Mouse (Mus musculus) cerebellum, postnatal 36 days (tissue): ENCODE data around the gene Dnah1.
A peak's percentile ranks its signal among the peaks of the same experiment; 100 is the strongest.

Source experiments
- DNase-seq, 2 experiments: peaks; one replicate each; pipeline ENCODE4 v3.0.0; 2021 to 2022; ENCODE audit warnings: mixed read lengths in 2 of 2

Gene Dnah1

GRCm38 (mm10) chr14:31316613-31317012 is 7.1 kb downstream of the Dnah1 start:
- DNase-seq = no peak

GRCm38 (mm10) chr14:31313192-31313591 is 10.5 kb downstream of the Dnah1 start:
- DNase-seq = no peak

DNA sequence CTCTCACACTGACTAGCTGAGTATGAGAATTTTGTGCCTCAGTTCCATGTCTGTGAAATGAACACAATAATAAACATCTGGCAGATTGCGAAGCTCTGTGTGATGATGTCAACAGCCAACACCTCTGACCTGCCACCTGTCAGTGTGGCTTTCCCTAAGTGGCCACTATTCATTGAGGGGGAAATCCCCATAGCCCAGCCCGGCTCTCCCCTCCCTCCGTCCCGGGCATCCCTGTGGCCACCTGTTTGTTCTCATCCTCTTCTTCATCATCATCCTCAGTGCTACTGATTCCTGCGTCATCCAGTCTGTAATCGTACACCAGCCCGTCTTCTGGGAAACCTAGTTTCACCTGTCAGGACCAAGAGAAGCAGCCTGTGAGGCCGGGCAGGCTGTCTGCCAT is 38.0 kb downstream of the Dnah1 start:
- no peak for DNase-seq

DNA sequence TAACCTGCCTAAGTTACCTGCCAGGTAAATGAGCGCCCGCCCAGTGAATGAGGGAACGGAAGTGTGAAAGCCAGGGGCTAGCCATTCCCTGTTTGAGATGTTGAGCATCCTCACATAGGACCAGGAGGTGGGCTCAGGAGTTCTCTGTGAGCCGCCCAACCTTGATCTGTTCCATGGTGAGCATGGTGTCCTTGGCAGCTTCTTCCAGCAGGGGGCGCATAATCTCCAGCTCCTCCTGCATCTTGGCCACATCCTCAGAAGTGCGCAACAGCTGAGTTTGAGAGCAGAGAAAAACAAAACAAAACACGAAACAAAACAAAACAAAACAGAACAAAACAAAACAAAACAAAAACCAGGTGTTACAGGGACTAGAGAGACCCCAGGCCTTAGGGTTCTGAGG is 51.5 kb downstream of the Dnah1 start:
- peak; percentile 78 to 82 for DNase-seq

GRCm38 (mm10) chr14:31271121-31271520 is 52.6 kb downstream of the Dnah1 start:
- DNase-seq = no peak

DNA sequence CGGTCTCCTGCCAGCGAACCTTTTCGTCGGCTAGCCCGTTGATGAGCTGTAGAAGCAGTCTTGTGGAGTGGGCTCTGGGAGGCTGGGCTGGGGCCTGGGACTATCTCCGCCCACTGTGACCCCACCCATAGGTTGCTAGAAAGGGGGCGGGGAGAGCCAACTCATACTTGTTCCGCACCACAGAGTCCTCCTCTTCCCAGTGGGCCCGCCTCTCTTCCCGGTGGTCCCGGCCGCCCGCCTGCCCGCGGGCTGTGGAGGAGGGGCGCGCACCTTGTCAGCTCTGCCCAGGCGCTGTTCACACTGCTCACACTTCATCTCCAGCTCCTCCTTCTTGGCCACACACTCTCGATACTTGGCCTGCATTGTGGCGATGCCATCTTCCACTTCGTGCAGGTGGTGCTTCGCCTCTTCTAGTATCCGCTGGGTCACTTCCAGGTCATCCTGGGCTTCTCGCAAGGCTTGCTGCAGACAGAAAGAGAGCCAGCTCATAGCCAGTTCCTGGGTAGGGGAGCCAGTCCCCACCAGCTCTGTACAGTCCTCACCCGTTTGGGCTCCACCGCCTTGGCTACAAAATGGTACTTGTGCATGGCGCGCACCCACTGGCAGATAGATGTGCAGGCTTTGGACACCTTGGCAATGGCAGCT is 54.1 kb downstream of the Dnah1 start:
- no peak for DNase-seq

DNA sequence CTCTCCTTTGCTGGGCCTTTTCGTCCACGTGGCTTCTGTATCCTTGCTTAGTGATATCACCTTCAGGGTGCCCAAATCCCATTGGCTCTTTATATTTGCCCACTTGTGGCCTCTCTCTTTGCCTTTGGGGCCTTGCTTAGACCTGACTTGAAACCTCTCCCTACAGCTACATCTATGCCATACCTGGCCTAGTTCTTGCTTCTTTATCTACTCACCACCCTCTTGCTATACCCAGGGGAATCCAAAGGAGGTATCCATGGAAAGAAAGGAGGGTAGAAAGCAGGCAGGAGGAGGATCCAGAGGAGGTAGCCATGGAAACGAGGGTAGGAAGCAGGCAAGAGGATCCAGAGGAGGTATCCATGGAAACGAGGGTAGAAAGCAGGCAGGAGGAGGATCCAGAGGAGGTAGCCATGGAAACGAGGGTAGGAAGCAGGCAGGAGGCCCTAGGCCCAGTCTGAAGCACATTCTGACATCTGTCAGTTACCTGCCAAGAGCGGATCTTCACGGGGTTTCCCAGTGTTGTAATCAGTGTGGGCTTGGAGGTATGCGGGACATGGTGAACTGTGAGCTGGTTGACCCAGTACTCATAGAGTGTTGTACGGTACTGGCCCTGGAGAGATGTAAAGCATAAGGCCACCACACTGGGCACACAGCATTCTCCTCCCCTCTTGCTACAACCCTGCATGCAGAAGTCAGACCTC is 55.2 kb downstream of the Dnah1 start:
- no peak for DNase-seq

- no peak for DNase-seq
Observed at GRCm38 (mm10) chr14:31267649-31268048, 56.0 kb downstream of the Dnah1 start.

GRCm38 (mm10) chr14:31260932-31261331 is 62.8 kb downstream of the Dnah1 start:
- no peak for DNase-seq

- no peak for DNase-seq
Observed at GRCm38 (mm10) chr14:31260374-31260773, 63.3 kb downstream of the Dnah1 start.

DNA sequence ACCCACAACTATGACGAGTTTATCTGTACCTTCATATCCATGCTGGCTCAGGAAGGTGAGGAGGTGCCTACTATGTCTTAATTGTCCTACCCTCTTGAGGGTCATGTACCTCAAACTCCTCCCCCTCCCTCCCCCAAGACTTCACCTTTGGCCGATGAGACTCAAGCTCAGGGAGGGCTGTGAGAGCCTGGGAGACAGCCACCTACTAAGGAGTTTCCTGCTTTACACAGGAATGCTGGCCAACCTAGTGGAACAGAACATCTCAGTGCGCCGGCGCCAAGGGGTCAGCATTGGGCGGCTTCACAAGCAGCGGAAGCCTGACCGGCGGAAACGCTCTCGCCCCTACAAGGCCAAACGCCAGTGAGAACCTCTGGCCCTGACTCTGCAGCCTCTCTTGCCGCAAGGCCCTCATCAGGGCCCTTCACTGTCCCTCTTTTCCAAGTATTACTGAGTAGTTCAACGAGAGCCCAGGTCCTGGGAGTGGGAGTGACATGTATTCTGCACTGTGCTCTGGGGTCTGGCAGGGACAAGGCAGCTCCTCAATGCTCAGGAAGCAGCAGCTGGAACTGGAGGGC is 65.1 kb downstream of the Dnah1 start:
- DNase-seq = no peak

- no peak for DNase-seq
Observed at GRCm38 (mm10) chr14:31252091-31252490, 71.6 kb downstream of the Dnah1 start.

DNA sequence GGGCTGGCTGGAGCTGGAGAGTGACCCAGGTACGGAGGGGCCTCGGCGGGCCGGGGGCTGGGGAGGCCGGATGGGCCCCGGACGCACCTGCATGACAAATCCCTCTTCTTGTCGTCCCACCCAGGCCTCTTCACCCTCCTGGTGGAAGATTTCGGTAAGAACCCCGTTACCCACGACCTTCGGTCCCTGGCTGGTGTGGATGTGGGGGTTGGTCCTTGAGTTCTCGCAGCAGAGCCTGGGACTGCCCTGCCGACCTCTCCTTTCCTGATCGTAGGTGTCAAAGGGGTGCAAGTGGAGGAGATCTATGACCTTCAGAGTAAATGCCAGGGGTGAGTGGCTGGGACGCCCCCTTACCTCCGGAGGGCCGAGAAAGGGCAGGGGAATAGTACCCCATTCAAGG is 72.1 kb downstream of the Dnah1 start:
- DNase-seq = no peak

GRCm38 (mm10) chr14:31251084-31251604 is 72.6 kb downstream of the Dnah1 start, which contains the start of the genes Phf7 and Bap1:
Gene Phf7 (minus strand): TSS chr14:31251317.
Gene Bap1 (plus strand): TSS chr14:31251450.
- DNase-seq = peak; percentile 96

DNA sequence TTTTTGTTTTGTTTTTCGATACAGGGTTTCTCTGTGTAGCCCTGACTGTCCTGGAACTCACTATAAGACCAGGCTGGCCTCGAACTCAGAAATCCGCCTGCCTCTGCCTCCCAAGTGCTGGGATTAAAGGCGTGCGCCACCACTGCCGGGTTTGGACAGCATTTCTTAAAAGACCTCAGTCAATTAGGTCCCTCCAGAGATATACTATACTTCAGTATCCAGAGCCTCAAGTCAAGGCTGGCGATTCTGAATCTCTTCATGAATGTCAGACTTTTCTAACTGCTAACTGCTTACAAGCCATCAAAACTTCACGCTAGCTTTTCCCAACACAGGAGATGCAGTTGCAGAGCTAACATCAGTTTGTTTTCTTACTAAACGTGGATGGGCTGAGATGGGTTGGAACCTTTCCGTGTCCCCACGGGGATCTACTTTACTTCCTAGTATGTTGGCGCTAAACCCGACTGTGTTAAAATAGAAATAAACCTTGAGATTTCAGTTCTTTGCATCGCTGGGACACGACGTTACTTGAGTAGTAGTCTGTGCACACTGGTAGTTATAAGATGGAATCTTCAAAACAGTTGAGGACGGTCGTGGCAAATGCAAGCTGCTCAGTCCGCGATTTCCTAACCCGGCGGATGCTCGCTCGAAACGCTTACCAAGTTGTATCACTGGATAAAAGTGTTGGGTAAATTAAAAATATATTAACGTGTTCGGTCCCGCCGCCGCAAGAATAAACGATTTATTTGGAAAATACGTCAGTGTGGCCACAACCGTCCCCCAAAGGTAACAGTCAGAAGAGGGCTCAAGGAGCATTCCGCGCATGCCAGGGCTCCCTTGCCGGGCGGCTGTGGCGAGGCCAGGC is 73.2 kb downstream of the Dnah1 start:
- no peak for DNase-seq

GRCm38 (mm10) chr14:31248396-31248795 is 75.3 kb downstream of the Dnah1 start:
- no peak for DNase-seq

DNA sequence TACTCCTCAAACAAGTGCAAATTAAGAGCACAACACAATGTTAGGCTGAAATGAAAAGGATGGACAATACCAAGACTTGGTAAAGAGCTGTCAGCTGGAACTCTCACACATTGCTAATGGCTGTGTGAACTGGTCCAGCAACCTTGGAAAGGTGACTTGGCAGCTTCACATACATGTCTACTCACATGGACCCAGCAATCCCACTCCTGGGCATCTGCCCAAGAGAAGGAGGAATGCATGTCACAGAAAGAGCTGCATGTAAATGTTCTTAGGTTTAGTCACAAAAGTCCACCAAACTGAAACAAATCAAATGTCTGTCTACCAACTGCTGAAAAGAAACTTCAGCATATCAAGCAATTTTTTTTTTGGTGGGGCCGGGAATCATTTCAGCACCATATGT is 77.8 kb downstream of the Dnah1 start:
- DNase-seq = no peak

DNA sequence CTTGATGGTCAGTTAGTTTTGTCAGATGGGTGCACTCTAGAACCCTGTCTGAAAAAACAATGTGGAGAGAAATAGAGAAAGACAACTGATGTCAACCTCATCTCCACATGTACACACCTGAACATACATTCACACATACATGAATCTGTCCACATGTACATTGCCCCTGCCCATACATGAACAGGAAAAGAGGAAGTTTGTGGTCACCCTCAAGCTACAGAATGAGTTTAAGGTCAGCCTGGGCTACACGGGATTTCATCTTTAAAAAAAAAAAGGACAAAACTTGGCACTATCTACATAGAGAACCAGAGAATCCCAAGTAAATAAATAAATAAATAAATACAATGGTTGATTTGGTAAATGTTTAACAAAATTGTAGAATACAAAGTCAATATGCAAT is 78.9 kb downstream of the Dnah1 start:
- DNase-seq = no peak

DNA sequence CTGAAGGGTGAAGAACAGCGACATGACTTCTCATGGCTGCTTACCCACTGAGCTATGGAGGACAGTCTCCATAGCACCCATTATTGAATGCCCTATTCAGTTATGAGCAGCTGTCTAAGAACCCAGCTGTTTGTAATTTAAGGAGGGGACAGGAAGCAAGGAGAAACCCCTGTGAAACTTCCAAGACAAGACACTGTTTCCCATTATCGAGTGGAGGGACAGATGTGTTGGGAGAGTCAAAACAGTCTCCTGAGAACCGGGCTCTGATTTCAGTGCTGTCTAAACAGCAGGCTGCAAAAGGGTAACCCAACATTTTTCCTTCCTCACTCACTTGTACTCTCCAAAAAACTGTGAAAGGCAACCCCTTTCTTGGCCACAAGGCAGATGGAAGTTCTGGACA is 83.2 kb downstream of the Dnah1 start:
- no peak for DNase-seq

DNA sequence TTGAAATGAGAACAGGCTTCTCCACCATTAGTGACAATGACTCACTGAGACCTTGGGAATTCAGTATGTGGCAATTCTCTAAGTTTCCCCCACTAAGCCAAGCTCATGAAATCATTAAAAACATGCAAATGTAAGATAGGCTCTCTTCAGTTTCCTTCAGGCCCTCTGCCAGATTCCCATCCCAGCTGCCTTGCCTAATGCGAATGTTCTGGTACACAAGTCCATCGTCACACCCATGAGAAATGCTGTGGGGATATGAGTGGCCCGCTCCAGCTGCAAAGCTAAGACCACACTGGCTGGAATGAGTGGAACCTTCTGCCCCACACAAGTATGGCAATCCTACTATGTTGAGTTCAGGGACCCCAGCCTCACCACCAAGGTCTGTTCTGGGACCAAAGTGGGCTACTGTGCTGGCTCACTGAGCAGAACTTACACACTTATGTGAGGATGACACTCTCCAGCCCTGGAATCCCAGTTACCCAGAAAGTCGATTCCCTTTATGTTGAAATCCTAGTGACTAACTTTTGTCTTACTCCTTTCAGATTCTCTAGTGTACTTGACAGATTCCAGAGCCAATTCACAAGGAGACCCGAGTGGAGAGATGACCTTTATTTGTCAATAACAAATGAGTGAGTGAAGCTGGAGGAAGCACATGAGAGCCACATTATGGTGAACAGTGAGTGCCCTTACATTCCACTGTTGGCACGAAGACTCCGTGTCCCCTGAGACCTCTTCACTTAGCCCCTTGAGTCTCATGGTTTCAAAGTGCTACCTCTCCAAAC is 86.4 kb downstream of the Dnah1 start:
- DNase-seq = no peak

- peak; percentile 83 to 91 for DNase-seq
Observed at GRCm38 (mm10) chr14:31233996-31234591, 89.6 kb downstream of the Dnah1 start.
